Mouse (Mus musculus): ENCODE results near the gene 1700019N19Rik.
A peak's percentile ranks its signal among the peaks of the same experiment; 100 is the strongest.

1700019N19Rik gene

DNA sequence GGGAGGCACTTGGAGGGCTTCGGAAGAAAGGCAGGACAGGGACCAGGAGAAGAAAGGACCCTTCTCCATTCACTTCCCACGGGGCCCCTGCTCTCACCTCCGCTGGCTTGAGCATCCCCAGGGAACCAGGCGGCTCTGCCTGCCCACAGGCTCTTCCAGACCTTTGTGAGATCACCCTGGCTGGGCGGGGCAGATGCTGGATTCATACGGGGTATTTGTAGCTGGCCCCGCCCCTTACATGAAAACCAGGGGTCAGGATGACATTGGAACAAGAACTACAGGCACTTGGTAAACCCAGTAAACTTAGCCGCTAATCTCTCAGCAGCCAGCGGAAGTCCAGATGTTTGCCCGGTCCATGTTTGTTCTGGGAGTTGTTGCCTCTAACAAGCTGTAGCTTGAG lies at the start of gene 1700019N19Rik:
Gene 1700019N19Rik (minus strand): TSS at position 178 of the 400 bp plus-strand sequence.
- DNase-seq (ENCODE audit: low spot score): no peak

DNA sequence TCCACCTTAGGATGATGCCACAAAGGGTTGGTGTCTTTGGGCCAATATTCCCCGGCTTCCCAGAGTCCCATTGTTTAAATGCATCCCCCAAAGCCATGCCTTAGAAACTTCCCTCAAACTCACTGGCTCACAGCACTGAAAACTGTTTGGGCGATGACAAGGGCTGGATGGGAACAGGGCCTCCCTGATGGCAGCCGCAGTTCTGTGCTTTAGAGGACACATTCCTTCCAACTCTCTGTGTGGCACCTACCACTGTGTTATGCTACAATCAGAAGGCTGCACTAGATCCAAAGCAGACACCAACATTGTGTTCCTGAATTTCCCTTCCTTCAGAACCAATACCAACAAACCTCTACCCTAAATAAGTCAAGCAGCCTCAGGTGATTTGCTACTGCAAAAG lies 49.3 kb upstream of the 1700019N19Rik start:
- no peak for DNase-seq (ENCODE audit: low spot score)

DNA sequence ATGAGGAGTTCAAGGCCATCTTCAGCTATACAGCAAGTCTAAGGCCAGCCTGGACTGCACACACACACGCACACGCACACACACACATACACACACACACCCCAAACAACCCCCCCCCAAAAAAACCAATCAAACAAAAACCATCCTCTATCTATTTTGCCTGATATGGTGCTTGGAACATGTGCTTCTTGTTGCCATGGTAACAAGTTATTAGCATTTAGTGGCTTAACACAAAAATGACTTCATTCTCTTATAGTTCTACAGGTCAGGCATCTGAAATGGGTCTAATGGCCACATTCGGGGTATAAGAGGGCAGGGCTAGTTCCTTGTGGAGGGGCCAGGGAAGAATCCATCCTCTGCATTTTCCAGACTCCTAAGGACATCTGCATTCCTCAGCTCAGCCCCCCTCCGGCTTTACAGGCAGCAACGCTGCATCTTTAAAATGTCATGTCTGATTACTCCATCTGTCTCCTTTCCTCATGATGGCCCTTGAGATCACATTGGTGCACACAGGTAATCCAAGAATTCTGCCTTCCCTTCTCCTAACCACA lies 46.5 kb upstream of the 1700019N19Rik start:
- DNase-seq (ENCODE audit: low spot score): no peak

DNA sequence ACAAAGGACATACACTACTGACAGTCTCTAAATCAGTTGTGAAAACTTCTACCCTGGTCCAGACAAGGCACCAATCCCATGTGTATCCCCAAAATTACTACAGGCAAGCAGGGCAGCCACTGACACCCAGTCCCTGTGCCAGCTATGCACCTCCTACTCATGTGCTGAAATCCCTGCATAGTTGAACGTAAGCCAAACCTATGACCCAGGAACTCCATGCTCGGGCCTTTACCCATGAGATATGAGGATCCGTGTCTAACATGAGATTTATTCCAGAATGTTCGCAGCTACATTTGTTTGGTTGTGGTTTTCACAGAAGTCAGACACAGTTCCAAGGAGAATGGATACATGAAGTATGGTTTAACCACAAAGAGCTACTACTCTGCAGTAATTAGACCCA lies 45.5 kb upstream of the 1700019N19Rik start:
- DNase-seq (ENCODE audit: low spot score): no peak

DNA sequence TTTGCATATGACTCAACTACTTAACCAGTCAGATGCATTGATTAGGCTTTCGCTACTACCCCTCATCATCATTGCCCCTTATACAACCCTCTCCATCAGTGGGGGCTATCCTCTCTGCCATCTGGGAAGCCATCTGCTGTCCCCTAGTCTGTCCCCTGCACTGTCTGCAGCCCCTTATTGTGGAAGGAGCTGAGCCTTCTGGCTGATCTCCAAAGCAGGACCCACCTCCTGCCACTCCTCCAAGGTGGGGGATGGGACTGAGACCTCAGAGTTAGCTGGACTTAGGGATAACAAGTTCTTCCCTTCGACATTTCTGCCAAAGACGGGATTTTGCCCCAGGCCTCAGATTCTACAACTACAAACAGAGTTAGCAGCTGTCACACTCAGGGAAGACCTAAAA lies 45.1 kb upstream of the 1700019N19Rik start:
- no peak for DNase-seq (ENCODE audit: low spot score)

DNA sequence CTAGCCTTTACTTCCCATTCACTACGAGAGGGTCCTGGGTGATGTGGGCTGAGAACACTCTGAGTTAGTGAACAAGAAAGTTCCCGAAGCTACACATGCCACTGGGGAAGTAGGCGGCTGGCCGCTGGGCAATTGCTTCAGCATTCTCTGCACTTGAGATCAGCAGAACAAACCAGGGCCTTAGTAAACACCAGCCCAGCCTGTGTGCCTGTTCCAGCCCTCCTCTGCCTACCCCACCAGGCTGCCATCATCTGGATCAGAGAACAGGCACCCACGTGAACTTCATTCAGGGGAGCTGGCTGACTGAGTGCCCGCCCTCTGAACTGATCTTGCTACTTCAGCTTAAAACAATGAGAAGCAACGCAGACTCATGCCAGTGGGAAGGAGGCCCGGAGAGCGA lies 44.4 kb upstream of the 1700019N19Rik start:
- DNase-seq (ENCODE audit: low spot score): no peak

- DNase-seq (ENCODE audit: low spot score): peak; percentile 27
Observed at GRCm38 (mm10) chr19:58833639-58834180, 39.4 kb upstream of the 1700019N19Rik start.

DNA sequence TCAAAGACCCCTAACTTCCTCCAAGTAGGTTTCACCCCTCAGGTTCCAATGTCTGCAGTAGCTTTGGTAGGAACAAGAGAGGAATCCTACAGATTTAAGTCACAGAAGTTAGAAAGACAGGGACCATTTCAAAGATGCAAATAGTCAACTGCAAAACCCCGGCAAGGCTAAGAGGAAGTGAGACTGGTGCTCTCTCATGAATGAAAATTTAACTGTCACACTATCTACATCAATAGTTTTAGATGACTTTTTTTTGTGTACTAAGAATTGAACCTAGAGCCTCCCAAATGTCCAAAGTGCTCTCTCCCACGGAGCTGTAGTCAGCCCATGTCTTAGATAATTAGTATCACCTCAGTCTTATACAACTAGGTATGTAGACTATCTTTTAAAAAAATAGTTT lies 38.7 kb upstream of the 1700019N19Rik start:
- no peak for DNase-seq (ENCODE audit: low spot score)

DNA sequence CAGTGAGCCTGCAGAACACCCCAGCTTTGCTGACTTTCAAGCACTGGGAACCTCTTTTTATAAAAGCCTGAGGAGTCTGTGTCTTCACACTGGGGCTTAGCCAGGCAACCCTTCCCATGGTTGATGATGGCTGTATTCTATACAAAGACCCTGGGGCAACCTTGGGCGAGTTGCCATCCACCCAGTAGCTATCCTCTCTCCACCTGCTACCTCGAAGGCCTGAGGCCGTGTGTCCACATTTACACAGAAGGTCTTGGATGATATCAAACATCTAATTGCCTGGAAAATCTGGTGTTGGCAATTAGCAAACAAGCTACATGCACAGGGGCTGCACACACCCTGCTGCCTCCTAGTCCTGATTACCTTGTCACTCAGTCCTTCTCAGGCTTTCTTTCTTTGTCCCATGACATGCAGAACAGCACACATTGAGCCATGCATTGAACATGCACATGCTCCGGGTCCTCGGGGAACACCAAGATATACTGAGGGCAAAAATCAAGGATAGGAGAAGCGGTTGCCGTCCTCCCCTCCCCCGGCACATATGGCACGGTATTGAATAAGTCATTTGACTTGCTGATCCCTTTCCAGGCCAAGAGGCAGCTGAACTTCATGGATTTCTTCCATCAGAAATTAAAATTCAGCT lies 37.1 kb upstream of the 1700019N19Rik start:
- peak; percentile 22 for DNase-seq (ENCODE audit: low spot score)

DNA sequence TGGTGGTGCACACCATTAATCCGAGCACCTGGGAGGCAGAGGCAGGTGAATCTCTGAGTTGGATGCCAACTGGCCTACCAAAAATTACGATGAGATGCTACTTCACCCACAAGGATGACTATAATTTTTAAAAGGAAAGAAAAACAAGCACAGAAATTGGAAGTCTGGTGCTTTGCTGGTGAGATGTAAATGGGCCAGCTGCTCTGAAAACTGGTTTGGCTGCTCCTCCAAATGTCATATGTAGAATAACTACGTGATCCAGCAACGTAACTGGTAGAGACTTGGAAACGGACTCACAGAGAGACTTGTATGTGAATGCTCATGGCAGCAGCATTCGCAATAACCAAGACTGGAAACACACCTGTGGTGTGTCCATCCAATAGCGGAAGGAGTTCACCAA lies 35.9 kb upstream of the 1700019N19Rik start:
- no peak for DNase-seq (ENCODE audit: low spot score)

DNA sequence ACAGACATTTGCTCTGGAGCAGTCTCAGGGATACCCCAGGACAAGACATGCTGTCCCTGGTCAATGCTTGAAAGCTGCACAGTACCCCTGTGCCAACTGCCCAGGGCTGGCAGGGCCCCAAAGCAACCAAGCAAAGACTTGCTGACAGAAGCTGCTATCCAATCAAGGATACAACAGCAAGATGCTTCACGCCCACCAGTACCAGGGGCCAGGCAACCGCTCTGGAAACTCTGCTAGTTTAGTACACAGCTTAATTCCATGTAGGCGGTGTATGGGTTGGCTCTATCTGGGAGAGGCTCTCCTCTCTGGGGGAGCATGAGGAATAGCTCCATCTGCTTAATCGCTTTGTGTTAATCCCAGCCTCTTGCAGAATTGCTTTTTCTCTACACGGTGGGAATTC lies 35.3 kb upstream of the 1700019N19Rik start:
- no peak for DNase-seq (ENCODE audit: low spot score)

GRCm38 (mm10) chr19:58827656-58828055 lies 33.4 kb upstream of the 1700019N19Rik start:
- DNase-seq (ENCODE audit: low spot score): no peak

- DNase-seq (ENCODE audit: low spot score): no peak
Observed at GRCm38 (mm10) chr19:58824316-58824715, 30.1 kb upstream of the 1700019N19Rik start.

DNA sequence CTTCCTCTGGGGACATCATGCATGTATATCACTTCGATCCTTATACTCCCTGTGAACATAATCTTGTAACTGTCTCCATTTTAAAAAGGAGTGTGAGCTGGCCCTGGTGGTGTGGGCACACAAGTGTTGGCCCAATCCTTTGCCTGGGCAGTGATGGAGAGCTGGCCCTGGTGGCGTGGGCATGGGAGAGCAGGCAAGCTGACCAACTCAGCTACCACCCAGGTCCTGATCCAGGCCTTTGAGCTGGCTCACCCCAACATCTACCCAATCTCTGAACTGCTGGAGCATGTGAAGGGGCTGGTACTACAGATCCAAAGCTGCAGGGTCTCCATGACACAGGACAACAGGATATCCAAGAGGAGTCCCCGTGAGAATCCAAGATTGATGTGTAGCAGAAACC lies 29.0 kb upstream of the 1700019N19Rik start:
- DNase-seq (ENCODE audit: low spot score): no peak

- peak; percentile 21 for DNase-seq (ENCODE audit: low spot score)
Observed at GRCm38 (mm10) chr19:58822454-58823200, 28.4 kb upstream of the 1700019N19Rik start.

DNA sequence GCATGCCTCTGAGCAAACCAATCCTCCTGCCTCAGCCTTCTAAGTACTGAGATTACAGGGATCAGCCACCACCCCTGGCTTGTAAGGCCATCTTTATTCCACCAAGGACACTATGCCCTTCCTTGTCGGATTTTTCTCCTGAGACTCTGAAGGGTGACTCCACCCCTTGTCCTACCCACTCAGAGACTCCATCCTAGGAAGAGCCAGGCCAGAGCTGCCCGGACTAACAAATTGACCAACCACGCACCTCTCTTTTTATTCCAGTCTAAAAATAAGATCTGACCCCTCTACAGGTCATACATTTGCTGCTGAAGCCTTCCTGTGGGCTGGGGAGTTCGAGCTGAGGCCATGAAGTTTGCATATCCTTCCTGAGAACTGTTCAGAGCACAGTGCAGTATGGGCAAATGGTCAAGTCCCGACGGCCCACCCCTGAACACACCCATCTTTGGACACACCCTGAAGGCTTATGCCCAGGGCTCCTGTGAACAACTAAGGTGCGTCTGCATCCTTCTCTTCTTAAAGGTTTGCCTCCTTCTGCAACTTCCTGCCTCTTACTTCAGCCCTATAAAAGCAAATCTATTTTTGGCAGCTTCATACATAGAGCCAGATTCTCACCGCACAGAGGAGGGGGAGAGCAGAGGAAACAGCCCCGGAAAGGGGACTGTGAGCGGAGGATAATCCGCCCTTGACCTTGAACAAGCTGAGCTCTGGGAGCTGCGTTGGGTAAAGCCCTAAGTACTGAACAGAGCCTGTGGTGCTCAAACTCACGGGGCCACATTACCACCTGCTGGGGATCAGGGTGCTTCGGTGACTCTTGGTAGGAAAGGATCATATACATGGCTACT lies 24.5 kb upstream of the 1700019N19Rik start:
- DNase-seq (ENCODE audit: low spot score): no peak

- no peak for DNase-seq (ENCODE audit: low spot score)
Observed at GRCm38 (mm10) chr19:58817398-58817797, 23.1 kb upstream of the 1700019N19Rik start.

DNA sequence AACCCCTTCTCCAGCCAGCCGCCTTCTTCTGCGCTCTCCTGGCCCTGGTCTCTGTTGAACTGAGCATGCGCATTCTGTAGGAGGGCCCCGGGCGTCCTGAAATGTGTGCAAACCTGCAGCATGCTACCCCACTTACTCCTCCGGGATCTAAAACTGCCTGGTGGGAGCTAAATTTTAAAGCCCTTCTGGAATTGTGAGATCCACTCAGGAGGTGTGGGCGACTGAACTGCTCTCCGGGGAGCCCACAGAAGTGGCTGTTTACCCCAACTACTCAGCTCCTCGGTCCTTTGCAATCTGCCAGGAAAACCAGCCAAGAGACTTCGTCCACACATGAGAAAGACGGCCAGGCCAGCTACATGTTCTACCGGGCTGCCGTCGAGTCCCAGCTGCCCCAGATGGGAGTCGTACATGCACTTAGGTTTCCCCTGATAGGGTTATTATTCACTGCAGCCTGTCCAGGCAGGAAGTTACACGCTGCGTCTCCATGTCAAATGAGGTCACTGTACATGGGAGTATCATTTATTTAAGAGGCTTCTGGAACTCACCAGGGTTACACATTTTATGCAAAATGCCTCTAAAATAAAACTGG lies 22.3 kb upstream of the 1700019N19Rik start:
- DNase-seq (ENCODE audit: low spot score): no peak

DNA sequence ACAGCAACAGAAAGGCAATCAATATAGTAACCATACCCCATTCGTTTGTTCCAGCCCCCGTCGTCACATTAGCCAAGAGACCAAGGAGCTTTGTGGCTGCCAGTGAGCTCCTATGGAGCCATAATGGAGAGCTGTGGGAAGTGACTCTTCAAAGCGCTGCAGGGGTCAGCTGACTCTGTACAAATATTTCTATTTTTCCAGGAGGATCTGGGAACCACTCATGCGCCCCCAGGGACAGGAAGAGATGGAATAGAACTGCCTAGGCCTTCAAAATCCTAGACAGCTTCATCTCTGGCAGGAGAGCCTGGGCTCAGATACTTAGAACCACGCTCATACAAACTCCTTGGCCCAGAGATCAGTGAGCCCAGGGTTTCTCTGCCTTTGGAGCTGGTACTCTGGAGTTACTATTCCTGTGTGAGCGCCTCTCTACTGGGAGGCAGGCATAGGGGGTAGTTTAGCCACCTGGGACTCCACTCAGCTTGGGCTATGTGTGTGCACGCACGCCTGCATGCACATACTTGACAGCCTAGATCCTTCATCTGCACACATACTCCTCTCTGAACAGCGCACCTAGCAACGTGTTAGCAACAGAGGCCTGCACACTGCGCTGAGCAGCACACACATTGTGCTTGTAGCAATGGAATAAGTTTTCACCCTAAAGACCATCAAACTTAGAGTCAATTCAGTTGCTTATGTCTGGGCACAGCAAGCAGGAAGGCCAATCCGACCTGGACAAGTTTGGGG lies 21.1 kb upstream of the 1700019N19Rik start:
- no peak for DNase-seq (ENCODE audit: low spot score)

GRCm38 (mm10) chr19:58810536-58810935 lies 16.3 kb upstream of the 1700019N19Rik start:
- DNase-seq (ENCODE audit: low spot score): no peak

DNA sequence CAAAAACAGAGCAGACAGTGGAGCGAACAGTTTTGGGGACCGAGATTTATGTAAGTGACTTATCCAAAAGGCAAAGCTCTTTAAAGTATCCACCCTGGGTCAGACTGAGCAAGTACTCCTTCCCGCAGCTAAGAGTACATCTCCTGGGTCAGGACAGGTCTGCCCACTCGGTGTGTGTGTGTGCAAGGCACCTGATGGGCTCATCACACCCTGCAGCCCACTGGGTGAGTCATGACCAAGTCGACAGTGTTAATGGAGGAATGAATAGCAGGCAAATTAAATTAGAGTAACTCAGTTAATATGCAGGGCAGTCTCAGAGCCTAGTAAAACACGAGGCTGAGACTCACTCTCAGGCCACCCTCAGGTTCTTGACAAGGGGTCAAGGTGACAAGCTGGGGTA lies 14.6 kb upstream of the 1700019N19Rik start:
- no peak for DNase-seq (ENCODE audit: low spot score)
